Mouse (Mus musculus): ENCODE measurements around the gene B230118H07Rik. TPM values are rescaled to one million over a fixed set of nuclear protein-coding genes. Genes with fewer than 3 reads are reported as not detected.
A peak's percentile ranks its signal among the peaks of the same experiment; 100 is the strongest.

B230118H07Rik gene
- polyA plus RNA-seq, 1 experiment from 2014 or later, result 50.7 TPM

DNA sequence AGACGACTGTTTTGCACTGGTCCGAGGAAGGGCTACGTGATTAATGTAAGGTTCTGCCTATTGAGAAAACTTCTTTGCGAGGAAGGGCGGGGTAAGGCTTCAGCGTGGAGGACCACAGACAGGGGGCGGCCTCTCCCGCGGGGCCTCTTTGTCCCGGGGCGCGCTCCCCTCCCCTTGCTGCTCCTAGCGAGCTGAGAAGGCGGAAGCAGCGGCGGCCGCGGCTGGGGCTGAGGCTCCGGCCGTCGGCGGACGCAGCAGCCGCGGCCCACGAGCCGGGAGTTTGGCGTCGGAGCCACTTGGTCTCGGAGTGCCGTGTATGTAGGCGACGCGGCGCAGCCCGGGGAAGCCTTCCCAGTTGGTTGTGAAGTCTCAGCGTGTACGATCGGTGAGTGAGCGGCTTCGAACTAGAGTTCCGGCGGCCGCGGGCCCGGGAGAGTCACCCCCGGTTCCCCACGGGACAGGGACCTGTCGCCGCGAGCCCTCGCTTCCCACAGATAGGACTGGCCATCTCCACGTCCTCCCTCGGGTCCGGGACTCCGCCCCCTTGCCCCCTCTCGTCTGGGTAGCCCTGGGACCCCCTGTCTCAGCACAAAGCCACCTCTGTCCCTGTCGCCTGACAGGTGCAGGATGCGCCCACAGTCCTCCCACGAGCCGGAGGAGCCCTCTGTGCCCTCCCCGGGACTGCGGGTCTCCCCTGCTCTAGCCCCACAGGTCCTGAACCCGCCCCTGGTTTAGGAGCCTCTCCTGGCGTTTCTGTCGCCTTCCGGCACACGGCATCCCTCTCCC, 29.1 kb upstream of the B230118H07Rik start, which contains the start of gene Traf6:
Gene Traf6 (plus strand): TSS at position 194 of the 786 bp plus-strand sequence.
- H3K27me3 ChIP-seq (ENCODE audit: control insufficient read depth, insufficient read depth, low read depth, low read length), result no peaks in the 10 kb centered on the region
- H3K4me2 ChIP-seq (ENCODE audit: low read length), result peak within 1 kb of the TSS; percentile 80
- H3K9me3 ChIP-seq (replicated peaks; ENCODE audit: control insufficient read depth, low read length, poor library complexity, severe bottlenecking), result no peaks in the 10 kb centered on the region
- peak within 1 kb of the TSS; percentile 60; the same call in 1 of the 2 replicates for H3K27ac ChIP-seq (ENCODE audit: low read length)
- ATAC-seq, result peak; percentile 91
- under 1% methylated on average over 68 of the region's 68 CpGs for WGBS
- H3K4me1 ChIP-seq (ENCODE audit: control insufficient read depth, insufficient read depth, low read length), result peaks cover 10% of the 10 kb centered on the region
- H3K9ac ChIP-seq (ENCODE audit: low read depth, low read length), result peak within 1 kb of the TSS; percentile 86
- H3K36me3 ChIP-seq (ENCODE audit: control insufficient read depth, insufficient read depth, low read length), result no peaks in the 10 kb centered on the region
- peak within 1 kb of the TSS; percentile 91 for H3K4me3 ChIP-seq (ENCODE audit: low read depth, low read length)

DNA sequence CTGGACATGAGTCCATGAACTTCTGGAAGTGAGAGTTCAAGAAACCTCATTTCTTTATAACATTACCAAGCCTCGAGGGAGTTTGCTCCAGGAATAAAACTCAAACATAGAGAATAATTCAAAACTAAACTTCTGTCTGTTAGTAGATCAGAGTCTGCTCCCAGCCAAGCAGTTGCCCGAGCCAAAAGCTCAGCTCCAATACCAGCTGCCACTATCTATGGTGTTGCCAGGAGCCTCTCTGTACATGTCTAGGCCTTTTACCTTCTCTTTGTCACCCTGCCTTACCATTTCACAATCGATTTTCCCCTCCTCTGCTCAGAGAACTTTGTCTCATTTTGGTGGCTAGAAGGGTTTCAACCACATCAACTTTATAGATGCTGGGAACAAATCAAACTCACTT, 24.2 kb upstream of the B230118H07Rik start:
- WGBS, result 76% methylated on average over 3 of the region's 3 CpGs
- Histone ChIP-seq H3K9me3 (replicated peaks; ENCODE audit: control insufficient read depth, low read length, poor library complexity, severe bottlenecking) (no peaks in the 10 kb centered on the region), H3K4me1 (ENCODE audit: control insufficient read depth, insufficient read depth, low read length) (no peaks in the 10 kb centered on the region; the same call in 1 of the 2 replicates), H3K27ac (ENCODE audit: low read length) (no peak overlapping the region), H3K4me2 (ENCODE audit: low read length) (no peak overlapping the region), H3K4me3 (ENCODE audit: low read depth, low read length) (no peak overlapping the region), H3K9ac (ENCODE audit: low read depth, low read length) (no peak overlapping the region), H3K36me3 (ENCODE audit: control insufficient read depth, insufficient read depth, low read length) (no peaks in the 10 kb centered on the region), H3K27me3 (ENCODE audit: control insufficient read depth, insufficient read depth, low read depth, low read length) (no peaks in the 10 kb centered on the region)
- ATAC-seq, result no peak

DNA sequence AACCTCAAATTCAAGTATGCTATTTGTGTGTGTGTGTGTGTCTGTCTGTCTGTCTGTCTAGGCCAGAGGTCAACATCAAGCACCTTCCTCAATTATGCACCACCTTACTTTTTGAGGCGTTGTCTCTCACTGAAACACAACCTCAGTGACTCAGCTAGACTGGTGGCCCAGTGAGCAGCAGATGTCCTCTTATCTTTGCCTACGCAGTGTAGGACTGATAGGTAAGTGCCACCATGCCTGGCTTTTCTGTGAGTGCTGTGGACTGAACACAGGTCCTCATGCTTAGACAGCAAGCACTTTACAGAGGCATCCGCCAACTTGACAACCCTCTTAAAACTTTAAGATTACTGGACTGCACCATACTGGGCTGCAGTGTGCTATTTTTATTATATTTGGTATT, 19.4 kb upstream of the B230118H07Rik start:
- Histone ChIP-seq H3K9me3 (replicated peaks; ENCODE audit: control insufficient read depth, low read length, poor library complexity, severe bottlenecking) (no peaks in the 10 kb centered on the region), H3K4me2 (ENCODE audit: low read length) (no peak overlapping the region), H3K4me3 (ENCODE audit: low read depth, low read length) (no peak overlapping the region), H3K27ac (ENCODE audit: low read length) (no peak overlapping the region), H3K36me3 (ENCODE audit: control insufficient read depth, insufficient read depth, low read length) (no peaks in the 10 kb centered on the region), H3K9ac (ENCODE audit: low read depth, low read length) (no peak overlapping the region), H3K4me1 (ENCODE audit: control insufficient read depth, insufficient read depth, low read length) (0 out of 2 replicates have a peak, but pooled peaks cover 2% of the 10 kb centered on the region), H3K27me3 (ENCODE audit: control insufficient read depth, insufficient read depth, low read depth, low read length) (no peaks in the 10 kb centered on the region)
- 92% methylated on average over 3 of the region's 3 CpGs for WGBS
- no peak for ATAC-seq

DNA sequence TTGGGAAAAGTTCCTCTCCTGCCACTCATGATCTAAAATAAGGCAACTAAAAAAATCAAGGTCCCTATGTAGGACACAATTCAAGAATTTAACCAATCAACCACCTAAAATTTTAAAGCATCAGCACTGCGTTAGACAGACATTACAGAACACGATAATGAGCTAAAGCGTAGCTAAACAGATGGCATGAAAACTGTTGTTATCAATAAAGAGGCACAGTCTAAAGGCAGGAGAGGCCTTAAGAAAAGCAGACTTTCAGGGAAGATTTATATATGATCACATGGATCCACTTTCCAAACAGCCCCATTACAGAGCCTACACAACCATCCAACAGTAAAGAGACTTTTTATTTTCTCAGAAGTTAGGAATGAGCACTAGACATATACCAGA, 16.4 kb upstream of the B230118H07Rik start:
- 86% methylated on average over 3 of the region's 3 CpGs for WGBS
- ATAC-seq, result 0 out of 2 replicates have a peak, but pooled peaks have one; percentile 3
- Histone ChIP-seq H3K9me3 (replicated peaks; ENCODE audit: control insufficient read depth, low read length, poor library complexity, severe bottlenecking) (no peaks in the 10 kb centered on the region), H3K27me3 (ENCODE audit: control insufficient read depth, insufficient read depth, low read depth, low read length) (no peaks in the 10 kb centered on the region), H3K4me2 (ENCODE audit: low read length) (no peak overlapping the region), H3K27ac (ENCODE audit: low read length) (no peak overlapping the region), H3K4me3 (ENCODE audit: low read depth, low read length) (no peak overlapping the region), H3K36me3 (ENCODE audit: control insufficient read depth, insufficient read depth, low read length) (no peaks in the 10 kb centered on the region), H3K9ac (ENCODE audit: low read depth, low read length) (no peak overlapping the region), H3K4me1 (ENCODE audit: control insufficient read depth, insufficient read depth, low read length) (0 out of 2 replicates have a peak, but pooled peaks cover 2% of the 10 kb centered on the region)

DNA sequence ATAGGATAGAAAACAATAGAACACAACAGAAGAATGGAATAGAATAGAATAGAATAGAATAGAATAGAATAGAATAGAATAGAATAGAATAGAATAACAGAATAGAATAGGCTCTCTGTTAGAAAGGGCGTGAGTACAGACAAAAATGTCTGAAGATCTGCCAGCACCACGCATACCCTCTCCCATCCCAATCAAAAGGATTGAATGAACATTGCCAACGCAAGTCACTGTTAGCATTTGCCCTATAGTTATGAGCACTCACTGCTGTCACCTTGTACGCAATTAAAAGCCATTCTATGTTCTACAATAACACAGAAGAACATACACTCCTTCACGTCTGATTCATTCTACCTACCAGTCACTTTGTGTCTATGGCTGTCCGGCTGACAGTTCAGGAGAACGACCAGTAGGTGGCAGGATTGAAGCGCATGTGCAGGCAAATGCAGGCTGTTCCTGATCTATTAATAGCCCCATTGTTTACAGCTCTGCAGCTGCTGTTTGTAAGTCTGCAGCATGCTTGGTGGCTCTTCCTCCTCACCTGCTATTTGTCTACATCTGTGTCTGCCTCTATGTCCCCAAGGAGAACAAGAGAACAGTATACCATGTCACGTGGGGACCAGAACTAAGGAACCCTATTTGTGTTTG, 15.8 kb upstream of the B230118H07Rik start:
- Histone ChIP-seq H3K27me3 (ENCODE audit: control insufficient read depth, insufficient read depth, low read depth, low read length) (no peaks in the 10 kb centered on the region), H3K27ac (ENCODE audit: low read length) (no peak overlapping the region), H3K9me3 (replicated peaks; ENCODE audit: control insufficient read depth, low read length, poor library complexity, severe bottlenecking) (no peaks in the 10 kb centered on the region), H3K4me3 (ENCODE audit: low read depth, low read length) (no peak overlapping the region), H3K36me3 (ENCODE audit: control insufficient read depth, insufficient read depth, low read length) (no peaks in the 10 kb centered on the region), H3K4me2 (ENCODE audit: low read length) (no peak overlapping the region), H3K9ac (ENCODE audit: low read depth, low read length) (no peak overlapping the region), H3K4me1 (ENCODE audit: control insufficient read depth, insufficient read depth, low read length) (0 out of 2 replicates have a peak, but pooled peaks cover 2% of the 10 kb centered on the region)
- peak; percentile 76; the same call in 1 of the 2 replicates for ATAC-seq
- WGBS, result 20% methylated on average over 9 of the region's 9 CpGs

DNA sequence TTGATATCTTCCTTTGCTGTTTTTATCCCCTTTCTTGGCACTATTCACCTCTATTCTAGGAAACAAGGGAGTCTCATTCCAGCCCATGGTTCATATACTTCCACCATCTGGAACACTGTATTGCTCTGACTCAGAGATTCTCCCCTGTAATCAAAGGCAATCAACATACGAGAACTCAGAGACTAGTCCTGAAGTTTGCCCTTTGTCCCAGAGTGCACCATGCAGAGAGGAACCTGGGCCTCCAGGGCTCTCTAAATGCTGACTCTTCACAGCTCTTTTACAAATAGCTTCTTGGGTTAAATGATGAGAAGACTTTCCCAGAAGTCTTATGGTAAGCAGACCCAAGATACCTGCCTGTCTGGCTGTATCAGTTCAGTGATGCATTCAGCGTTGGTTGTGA, 11.2 kb upstream of the B230118H07Rik start:
- H3K9me3 ChIP-seq (replicated peaks; ENCODE audit: control insufficient read depth, low read length, poor library complexity, severe bottlenecking), result no peaks in the 10 kb centered on the region
- 0 out of 2 replicates have a peak, but pooled peaks cover 2% of the 10 kb centered on the region for H3K4me1 ChIP-seq (ENCODE audit: control insufficient read depth, insufficient read depth, low read length)
- no peaks in the 10 kb centered on the region; the same call in 1 of the 2 replicates for H3K27me3 ChIP-seq (ENCODE audit: control insufficient read depth, insufficient read depth, low read depth, low read length)
- WGBS, result 79% methylated on average over 2 of the region's 2 CpGs
- no peak overlapping the region for H3K4me3 ChIP-seq (ENCODE audit: low read depth, low read length)
- no peak for ATAC-seq
- no peaks in the 10 kb centered on the region for H3K36me3 ChIP-seq (ENCODE audit: control insufficient read depth, insufficient read depth, low read length)
- H3K9ac ChIP-seq (ENCODE audit: low read depth, low read length), result no peak overlapping the region
- H3K4me2 ChIP-seq (ENCODE audit: low read length), result no peak overlapping the region
- H3K27ac ChIP-seq (ENCODE audit: low read length), result no peak overlapping the region

DNA sequence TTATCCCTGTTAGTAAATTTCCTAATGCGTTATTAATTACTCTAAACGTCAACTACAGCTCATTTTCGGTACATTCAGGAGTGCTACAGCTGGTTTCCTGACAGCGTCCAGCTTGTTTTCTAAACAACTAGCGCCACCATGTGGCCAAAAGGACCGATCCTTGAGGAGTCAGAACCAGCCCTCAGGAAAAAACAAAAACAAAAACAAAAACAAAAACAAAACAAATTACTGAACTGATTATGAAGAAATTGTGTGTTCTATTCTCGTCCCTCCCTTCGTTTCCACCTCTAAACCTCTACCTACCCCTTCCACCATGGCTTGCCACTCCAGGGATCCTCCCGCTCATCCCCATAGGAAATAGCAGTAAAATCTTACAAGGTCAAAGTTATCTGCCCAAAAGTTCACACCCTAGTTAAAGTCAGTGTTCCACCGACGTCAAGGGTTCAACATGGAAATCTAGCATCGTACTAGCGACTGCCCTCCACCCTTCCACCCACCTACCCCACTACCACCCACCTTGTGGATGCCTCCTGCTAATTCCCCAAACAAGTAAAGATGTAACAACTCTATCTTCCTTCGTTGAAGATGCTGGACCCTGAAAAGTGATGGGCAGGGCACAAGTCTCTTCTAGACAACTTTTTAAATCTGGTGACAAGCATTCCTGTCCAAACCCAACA, 3.7 kb upstream of the B230118H07Rik start:
- peak overlapping the region; percentile 54 for H3K9ac ChIP-seq (ENCODE audit: low read depth, low read length)

DNA sequence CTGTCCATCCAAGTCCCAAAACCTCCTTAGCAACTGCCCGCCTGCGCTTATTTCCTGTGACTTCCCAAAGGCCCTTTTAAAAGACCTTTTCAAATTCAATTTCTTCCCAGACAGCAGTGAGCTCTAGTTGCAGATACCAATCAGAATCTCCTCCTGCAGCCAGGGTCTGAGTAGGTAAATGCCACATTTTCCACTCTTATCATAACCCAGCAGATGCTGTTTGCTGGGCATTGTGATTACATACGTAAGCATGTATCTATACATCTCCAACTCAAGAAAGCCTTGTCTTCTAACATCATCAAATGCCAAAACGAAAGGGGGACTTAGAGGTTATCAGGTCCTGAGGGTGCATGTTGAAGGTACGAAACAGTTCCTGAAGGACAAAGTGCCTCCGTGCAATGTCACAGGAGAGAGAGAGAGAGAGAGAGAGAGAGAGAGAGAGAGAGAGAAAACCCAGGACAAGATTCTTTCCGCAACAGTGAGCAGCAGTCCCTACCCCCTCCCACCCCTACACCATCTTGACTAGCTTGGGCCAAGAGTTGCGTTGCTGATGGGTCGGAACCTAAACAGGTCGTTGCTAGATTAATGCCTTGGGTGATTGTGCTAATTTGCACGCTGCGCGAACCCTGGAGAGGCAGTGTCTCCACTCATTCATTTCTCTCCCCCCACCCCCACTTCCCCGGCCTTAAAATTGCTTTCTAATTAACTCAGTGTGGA, 3.0 kb upstream of the B230118H07Rik start:
- no peaks in the 10 kb centered on the region for H3K9me3 ChIP-seq (replicated peaks; ENCODE audit: control insufficient read depth, low read length, poor library complexity, severe bottlenecking)
- H3K9ac ChIP-seq (ENCODE audit: low read depth, low read length), result peak overlapping the region; percentile 54
- 28% methylated on average over 14 of the region's 14 CpGs for WGBS
- no peak overlapping the region; the same call in 1 of the 2 replicates for H3K27ac ChIP-seq (ENCODE audit: low read length)
- no peaks in the 10 kb centered on the region; the same call in 1 of the 2 replicates for H3K27me3 ChIP-seq (ENCODE audit: control insufficient read depth, insufficient read depth, low read depth, low read length)
- peak; percentile 75 for ATAC-seq
- H3K4me3 ChIP-seq (ENCODE audit: low read depth, low read length), result peak overlapping the region; percentile 32
- peaks cover 7% of the 10 kb centered on the region; the same call in 1 of the 2 replicates for H3K4me1 ChIP-seq (ENCODE audit: control insufficient read depth, insufficient read depth, low read length)
- peak overlapping the region; percentile 65 for H3K4me2 ChIP-seq (ENCODE audit: low read length)
- no peaks in the 10 kb centered on the region for H3K36me3 ChIP-seq (ENCODE audit: control insufficient read depth, insufficient read depth, low read length)

More for the DNA sequence above, 3.7 kb upstream of the B230118H07Rik start:
- no peaks in the 10 kb centered on the region for H3K36me3 ChIP-seq (ENCODE audit: control insufficient read depth, insufficient read depth, low read length)
- H3K9me3 ChIP-seq (replicated peaks; ENCODE audit: control insufficient read depth, low read length, poor library complexity, severe bottlenecking), result no peaks in the 10 kb centered on the region
- H3K4me2 ChIP-seq (ENCODE audit: low read length), result peak overlapping the region; percentile 65
- peaks cover 7% of the 10 kb centered on the region; the same call in 1 of the 2 replicates for H3K4me1 ChIP-seq (ENCODE audit: control insufficient read depth, insufficient read depth, low read length)
- no peak overlapping the region for H3K27ac ChIP-seq (ENCODE audit: low read length)
- peak overlapping the region; percentile 32 for H3K4me3 ChIP-seq (ENCODE audit: low read depth, low read length)
- ATAC-seq, result peak; percentile 88
- WGBS, result 17% methylated on average over 14 of the region's 14 CpGs
- no peaks in the 10 kb centered on the region; the same call in 1 of the 2 replicates for H3K27me3 ChIP-seq (ENCODE audit: control insufficient read depth, insufficient read depth, low read depth, low read length)
